Mouse (Mus musculus): ENCODE measurements around the gene Ptbp1.

Gene Ptbp1

DNA sequence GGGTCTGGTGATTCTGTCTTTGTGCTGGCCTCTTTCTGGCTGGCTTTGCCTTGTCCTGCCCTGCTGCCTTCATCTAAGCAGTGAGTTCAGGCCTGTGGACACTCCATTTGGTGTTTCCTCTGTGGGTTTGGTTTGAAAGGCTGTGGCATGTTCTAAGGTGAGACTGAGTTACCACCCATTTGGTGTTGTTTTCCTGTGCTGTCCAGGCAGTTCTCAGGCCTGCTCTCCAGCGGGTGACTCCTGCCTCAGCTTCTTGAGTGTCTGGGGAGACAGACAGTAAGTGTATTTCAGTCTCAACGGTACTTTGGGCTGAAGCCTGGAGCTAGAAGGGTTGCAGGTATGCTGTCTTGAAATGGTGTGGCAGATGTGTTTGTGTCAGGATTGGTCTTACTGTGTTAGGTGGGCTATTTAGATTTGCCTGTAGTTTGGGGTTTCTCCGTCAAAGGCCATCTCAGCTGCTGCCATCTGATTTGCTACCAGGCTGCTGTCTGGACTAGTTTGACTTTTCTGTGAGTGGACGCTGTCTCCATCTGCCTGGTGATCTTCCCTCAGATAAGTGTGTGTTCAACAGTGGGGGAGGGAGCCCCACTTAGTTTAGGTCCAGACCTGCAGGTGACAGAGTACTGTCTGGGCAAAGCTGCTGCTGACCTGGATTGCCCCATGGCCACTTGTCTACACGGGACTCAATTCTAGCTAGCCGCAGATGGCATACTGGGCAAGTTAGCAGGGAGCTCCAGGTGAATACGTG, 2.7 kb downstream of the Ptbp1 start:
- CTCF ChIA-PET: interaction anchor here (0.5 kb wide), 1 partner anchor 101 kb away, joined by 3 read pairs; no protein-coding TSS in a partner anchor

DNA sequence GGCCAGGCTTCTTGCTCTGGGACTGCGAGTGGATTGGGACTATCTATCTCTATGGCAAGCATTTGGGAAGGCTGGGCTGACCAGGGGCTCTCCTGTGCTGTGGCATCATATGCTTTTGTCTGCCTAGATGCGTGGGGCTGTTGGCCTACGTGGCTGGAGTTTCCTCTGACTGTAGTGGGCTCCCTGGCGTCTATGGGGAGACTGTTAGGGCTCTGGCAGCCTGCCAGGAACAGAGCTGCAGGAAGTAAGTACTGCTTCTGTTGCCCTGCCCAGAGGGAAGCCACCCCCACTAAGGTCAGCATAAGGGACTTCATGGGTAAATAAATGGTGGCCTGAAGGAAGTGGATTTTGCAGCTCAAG, 3.2 kb downstream of the Ptbp1 start:
- CTCF ChIA-PET: no interaction called here

DNA sequence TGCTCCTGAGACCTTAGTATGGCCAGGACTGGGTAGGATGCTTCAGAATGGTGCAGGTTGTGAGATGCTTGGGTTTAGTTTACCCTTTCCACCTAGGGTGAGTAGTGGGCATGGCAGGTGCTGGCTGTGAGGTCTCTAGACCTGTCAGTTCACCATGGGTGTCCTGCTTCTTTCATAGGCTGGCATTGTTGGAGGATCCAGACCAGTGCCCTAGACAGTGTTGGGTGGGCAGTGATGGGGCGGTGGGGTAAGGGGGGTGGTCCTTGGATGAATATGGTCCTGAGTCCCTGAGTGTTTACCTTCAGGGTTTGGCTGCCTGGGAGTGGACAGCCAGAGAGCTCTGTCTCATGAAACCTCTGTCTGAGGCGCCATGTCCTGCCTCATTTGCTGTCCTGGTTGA, 3.7 kb downstream of the Ptbp1 start:
- CTCF ChIA-PET: no interaction called here

DNA sequence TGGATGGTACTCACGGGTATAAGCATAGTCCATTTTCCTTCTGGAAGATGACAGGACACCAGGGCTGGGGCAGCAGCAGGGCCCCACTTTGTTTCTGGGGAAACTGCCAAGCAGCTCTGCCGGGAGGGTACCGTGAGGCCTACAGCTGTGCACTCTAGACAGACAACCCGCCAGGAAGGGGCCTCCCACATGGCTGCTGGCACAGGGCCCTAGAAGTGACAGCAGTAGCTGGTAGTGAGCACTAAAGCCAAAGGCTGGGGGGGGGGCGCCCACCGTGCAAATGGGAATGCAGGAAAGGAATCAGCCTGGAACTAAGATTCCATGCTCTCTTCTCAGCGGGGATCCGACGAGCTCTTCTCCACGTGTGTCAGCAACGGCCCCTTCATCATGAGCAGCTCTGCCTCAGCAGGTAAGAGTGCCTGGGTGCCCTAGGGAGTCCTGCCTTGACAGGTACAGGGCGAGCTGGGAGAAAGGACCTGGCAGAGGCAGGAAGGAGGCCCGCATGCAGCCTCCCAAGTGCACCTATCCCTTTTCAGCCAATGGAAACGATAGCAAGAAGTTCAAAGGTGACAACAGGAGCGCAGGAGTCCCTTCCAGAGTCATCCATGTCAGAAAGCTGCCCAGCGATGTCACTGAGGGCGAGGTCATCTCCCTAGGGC, 4.3 kb downstream of the Ptbp1 start:
- CTCF ChIA-PET: interaction anchor here (0.6 kb wide), 1 partner anchor 25 kb away, joined by 3 read pairs; no protein-coding TSS in a partner anchor

DNA sequence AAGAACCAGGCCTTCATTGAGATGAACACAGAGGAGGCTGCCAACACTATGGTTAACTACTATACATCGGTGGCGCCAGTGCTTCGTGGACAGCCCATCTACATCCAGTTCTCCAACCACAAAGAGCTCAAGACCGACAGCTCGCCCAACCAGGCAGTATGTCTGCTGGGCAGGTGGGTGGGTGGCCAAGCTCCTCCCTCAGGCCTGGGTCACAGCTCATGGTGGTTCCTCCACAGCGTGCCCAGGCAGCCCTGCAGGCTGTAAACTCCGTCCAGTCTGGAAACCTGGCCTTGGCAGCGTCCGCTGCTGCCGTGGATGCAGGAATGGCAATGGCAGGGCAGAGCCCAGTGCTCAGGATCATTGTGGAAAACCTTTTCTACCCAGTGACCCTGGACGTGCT, 4.9 kb downstream of the Ptbp1 start:
- CTCF ChIA-PET: interaction anchor here (0.6 kb wide), 1 partner anchor 25 kb away, joined by 3 read pairs; no protein-coding TSS in a partner anchor

DNA sequence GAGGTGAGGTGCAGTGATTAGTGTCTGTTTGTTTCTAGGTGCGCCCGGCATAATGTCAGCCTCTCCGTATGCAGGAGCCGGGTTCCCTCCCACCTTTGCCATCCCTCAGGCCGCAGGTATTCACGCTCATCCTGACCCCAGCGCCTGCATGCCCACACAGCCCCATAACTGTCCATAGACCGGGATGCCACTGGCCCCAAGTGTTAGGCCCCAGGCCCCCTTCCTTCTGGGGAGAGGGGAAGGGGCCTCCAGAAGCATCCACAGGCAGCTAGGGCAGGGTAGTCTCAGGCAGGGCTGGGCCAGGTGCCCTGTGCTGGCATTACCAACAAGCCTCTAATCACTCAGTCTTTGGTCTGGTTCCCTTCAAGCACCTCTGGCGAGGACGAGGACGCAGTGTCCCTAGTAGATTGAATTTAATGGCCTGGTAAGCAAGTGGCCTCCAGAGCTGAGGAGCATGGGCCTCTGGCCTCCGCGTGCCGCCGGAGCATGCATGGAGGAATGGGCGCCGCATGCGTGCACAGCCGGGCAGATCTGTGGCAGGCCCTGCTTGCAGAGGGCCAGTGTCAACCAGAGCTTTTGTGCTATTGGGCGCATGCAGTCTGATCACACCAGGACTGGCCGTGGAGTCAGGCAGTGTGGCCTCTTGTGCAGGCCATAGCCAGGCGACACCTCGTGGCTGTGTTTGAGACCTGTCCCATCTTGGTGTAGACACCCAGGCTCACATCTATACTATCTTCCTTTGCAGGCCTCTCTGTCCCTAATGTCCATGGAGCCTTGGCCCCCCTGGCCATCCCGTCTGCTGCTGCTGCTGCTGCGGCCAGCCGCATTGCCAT, 6.1 kb downstream of the Ptbp1 start:
- CTCF ChIA-PET: interaction anchor here (0.8 kb wide), 1 partner anchor 13 kb away, joined by 3 read pairs; no protein-coding TSS in a partner anchor

DNA sequence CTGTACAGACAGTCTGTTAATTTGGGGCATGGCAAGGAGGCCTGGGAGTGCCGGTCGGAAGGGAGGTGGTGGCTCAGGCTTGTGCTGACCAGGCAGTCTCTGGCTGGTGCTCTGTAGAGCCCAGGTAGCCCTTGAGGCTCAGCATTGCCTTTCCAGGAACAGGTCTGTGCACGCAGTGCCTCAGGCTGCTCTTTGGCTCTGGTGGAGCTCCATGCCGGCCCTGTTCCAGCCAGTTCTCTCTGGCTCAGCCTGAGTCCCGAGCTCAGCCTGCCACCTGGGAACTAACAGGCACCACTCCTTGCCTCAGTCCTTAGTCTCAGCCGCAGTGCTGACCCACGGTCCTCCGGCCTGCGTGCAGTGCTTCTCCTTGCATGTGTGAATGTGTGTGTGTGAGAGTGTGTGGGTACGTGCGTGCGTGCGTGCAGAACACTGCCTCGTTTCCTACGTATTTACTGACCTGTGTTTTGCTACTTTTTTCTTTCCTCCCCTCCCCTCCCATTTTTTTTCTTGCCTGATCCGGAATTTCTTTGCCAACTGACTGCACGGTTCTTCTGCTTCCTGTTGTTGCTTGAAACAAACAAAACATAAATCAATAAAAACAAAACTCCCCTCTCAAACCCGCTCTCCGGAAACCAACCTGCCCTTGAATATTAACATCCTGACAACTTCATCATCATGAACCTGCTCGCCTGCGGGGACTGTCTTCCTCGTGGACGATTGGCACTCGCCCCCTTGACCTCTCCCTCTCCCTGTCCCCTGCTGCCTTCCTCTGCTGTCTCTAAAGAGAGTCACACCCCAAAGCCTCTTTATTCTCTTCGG, 7.2 kb downstream of the Ptbp1 start:
- CTCF ChIA-PET: interaction anchor here (1.1 kb wide), 1 partner anchor 191 kb away, joined by 3 read pairs; no protein-coding TSS in a partner anchor

DNA sequence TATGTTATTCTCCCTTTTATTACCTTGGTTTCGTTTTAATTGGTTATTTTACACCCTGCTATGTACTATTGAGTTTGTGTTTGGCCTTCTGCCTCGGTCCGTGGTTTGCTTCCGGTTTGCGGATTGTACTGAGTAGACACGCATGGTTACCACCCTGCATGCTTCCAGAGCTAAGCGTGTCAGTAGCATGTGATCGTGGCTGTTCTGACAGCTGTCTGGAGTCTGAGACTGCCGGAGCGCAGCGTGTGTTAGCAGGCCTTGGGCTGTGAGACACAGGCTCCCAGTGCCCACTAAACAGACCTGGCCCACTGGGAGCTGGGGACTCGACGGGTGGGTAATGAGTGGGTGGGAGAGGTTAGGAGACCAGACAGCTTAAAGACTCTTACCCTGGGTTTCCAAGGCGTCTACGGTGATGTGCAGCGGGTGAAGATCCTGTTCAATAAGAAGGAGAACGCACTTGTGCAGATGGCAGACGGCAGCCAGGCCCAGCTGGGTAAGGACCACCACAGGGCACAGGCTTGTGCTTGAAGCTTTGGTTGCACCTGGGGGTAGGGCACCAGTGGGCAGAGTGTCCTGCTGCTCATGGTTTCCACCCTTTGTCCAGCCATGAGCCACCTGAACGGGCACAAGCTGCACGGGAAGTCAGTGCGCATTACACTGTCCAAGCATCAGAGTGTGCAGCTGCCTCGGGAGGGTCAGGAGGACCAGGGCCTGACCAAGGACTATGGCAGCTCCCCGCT, 8.0 kb downstream of the Ptbp1 start:
- CTCF ChIA-PET: interaction anchor here (1.1 kb wide), 1 partner anchor 191 kb away, joined by 3 read pairs; no protein-coding TSS in a partner anchor

DNA sequence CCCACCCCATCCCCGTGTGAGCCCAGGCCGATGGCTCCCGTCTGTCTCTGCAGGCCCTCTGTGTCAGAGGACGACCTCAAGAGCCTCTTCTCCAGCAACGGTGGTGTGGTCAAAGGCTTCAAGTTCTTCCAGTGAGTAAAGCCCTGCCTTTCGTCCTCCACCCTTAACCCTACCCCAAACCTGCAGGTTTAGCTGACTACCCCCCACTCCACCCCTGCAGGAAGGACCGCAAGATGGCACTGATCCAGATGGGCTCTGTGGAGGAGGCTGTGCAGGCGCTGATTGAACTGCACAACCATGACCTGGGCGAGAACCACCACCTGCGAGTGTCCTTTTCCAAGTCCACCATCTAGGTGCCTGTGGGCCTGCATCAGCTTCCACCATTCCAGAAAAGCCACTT, 8.7 kb downstream of the Ptbp1 start:
- CTCF ChIA-PET: interaction anchor here (0.6 kb wide), 1 partner anchor 11 kb away, joined by 3 read pairs; no protein-coding TSS in a partner anchor

DNA sequence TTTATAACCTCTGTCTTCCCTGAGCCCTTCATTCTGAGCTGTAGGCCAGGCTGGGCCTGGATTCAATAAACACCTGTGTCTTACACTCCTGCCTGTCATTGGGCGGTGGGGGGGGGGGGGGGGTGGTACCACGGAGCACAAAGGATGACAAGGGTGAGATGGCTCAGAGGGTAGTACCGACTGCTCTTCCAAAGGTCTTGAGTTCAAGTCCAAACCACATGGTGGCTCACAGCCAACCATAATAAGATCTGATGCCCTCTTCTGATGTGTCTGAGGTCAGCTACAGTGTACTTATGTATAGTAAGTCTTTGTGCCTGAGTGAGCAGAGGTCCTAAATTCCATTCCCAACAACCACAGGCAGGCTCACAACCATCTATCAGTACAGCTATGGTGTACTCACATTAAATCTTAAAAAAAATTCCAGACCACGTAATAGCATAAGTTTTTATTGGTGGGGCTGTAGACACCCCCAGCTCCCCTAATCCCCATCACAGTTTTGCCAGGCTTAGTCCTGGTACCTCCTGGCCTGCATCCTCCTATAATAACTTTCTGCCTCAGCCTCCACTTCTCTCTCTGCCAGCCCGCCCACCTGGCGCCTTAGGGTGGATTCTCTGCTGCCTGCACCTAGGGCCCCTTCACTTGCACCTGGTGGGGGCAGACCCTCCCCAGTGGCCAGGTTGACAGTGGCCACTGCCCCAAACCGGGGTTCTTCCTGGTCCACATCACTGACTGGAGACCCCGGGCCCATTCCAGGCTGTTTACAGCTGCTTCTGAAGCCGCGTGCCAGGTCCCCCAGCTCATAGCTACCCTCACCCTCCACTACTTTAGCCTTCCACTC, 10.3 kb downstream of the Ptbp1 start:
- CTCF ChIA-PET: interaction anchor here (0.6 kb wide), 1 partner anchor 66 kb away, joined by 3 read pairs; no protein-coding TSS in a partner anchor

DNA sequence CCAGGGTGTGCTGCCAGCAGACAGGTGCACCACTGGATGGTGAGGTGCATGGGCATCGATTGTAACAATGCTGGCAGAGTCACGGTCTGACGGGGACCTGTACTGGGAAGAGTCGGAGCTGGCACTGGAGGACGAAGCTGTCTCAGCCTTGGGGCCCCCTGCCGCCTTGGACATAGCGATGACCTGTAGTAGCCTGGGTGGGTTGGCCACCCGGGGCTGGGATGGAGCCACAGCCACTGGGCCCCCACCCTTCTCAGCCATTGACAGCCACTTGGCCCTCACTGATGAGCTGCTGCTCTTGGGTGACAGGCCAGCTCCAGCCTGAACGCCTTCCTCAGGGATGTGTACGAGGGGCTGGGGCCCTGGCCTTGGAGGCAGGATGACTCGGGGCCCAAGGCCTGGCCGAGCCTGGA, 11.0 kb downstream of the Ptbp1 start:
- CTCF ChIA-PET: interaction anchor here (0.6 kb wide), 1 partner anchor 49 kb away, joined by 3 read pairs; no protein-coding TSS in a partner anchor

DNA sequence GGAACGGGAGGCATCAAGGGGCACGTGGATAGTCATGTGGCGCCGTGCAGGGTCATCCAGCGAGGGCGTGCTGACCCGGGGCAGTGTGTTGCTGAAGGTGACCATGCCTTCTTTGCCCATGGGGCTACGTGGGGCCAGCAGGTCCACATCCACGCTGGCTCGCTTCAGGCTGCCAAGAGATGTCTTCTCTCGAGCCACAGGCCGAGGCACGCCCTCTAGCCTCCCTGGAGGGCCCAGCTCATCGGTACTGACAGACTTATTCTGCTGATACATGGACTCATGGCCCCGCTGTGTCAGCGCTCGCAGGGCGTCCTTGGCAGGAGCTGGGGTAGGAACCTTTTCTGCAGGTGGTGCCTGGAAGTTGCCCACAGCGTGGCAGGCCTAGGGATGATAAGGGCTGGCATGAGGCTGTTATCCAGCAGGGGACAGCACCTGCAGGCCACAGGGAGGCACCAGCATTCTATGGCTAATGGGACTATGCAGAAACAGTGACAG, 11.6 kb downstream of the Ptbp1 start:
- CTCF ChIA-PET: interaction anchor here (0.6 kb wide), 1 partner anchor 48 kb away, joined by 3 read pairs; no protein-coding TSS in a partner anchor

DNA sequence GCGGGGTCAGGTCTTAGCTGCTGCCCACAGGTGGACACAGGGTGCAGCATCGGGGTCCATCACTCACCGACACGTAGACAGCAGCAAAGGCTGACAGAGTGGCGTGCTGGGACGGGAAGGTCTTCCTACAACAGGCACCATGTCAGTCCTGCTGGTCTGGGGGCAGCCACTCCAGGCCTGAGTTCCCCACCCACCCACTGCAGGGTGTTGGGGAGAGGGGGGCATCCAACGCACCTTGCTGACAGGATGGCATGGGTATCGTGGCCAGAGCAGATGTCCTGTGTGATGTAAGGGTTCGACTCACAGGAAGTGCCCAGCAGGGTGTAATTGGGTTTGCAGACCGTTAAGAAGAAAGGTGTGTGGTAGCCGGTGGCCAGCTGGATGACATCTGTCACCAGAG, 12.4 kb downstream of the Ptbp1 start:
- CTCF ChIA-PET: no interaction called here

DNA sequence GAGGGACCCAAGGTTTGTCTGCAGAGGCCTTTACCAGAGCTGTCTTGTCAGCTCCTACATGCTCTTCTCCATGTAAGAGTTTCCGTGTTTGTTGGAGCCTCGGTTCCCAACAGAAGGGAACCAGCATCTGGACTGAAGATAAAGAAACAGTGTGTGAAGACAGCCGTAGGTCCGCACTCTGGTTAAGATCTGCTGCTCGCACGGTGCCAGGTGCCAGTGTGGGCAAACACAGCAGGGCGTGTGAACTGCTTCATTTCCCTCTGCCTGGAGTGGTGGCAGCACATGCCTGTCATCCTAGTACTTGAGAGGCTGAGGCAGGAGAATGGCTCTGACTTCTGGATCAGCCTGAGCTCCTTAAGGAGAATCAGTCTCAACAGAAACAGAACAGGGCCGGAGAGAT, 17.6 kb downstream of the Ptbp1 start:
- CTCF ChIA-PET: interaction anchor here (0.6 kb wide), 1 partner anchor 38 kb away, joined by 3 read pairs; no protein-coding TSS in a partner anchor

DNA sequence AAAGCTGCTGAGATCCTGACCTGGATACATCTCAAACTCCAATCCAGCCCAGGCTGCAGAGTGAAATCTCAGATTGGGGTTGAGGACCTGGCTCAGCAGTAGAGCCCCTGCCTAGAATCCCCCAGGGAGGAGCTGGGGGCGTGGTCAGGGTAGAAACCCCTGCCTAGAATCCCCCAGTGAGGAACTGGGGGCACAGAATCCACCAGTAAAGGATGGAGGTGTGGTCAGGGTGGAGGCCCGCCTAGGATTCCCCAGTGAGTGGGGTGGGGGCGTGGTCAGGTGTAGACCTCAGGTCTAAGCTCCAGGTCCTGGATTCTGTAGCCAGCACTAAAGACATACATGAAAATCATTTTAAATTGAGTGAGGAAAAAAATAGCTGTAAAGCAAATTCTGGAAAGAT, 18.6 kb downstream of the Ptbp1 start:
- CTCF ChIA-PET: interaction anchor here (0.6 to 1.1 kb wide), 2 partner anchors 13 to 1561 kb away, joined by 3 to 5 read pairs; no protein-coding TSS in a partner anchor

DNA sequence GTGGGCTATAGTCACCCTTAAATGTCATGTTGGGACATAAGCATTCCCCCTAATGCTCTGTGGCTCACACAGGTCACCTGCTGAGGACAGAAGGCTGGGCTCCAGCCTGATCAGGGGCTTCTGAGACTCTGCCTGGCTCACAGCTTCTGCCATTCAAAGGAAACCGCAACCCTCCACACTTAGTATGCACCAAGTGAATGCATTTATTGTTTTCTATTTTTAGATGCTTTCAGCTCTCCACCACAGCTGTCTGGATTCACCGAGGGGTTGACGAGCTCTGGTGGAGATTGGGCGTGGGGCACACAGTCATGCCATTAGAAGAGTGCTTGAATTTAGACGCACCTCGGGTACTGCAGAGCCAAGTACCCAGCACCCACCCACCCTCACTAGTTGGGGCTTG, 19.1 kb downstream of the Ptbp1 start:
- CTCF ChIA-PET: interaction anchor here (0.6 to 1.1 kb wide), 4 partner anchors 10 to 64 kb away, joined by 3 to 4 read pairs (median 3); no protein-coding TSS in a partner anchor

DNA sequence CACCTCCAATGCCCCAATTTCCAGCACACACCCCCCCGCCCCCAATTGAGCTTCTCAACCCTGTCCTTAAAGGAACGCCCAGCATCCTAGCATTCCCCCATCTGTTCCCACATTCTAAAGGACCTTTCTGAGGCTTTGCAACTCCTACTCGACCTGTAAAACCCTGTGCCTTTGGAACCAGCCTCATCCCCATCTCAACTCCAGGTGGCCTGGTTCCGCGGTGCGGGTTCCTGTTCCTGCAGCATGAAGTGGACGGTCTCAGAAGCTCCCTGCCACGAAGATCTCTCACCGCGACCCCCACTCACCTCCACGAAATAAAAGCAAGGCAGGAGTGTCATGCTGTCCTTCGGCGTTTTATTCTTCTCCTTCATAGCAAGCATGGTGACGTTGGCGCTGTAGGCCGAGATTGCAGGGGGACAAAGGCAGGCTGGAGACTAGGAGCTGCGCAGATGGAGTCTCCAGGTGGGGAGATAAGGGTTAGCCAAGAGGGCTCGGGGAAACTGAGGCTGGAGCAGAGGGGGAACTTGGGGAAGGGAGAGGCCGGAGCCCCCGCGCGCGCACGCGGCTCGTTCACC, 19.6 kb downstream of the Ptbp1 start:
- CTCF ChIA-PET: interaction anchor here (0.6 to 1.1 kb wide), 4 partner anchors 11 to 64 kb away, joined by 3 to 4 read pairs (median 3); no protein-coding TSS in a partner anchor

DNA sequence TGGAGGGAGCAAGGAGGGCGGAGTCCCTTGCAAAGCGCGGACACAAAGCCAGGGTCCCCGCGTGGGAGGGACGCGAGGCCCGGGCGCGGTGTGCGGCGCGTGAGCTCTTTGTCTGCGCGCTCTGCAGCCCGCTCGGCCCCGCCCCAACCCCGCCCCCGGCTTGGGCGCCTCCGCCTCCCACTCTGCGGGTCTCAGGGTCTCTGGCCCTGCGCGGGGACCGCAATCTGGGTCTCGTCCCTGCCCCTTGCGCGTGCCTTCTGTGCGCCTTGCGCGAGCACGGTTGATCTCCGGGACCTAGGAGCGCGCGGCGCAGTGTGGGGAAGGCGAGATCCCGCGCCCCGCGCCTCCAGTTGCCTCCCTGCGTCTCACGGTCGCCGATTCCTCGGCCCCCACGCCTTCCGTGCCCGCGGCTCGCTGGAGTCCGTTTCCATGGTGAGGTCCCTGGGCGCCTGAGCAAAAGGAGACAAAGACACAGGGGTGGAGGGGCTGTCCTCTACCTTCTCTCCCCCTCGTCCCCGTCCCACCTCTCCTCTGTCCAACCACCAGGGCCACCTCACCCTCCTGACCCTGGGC, 20.1 kb downstream of the Ptbp1 start, which contains the start of the genes Prtn3 and Plppr3:
TSS of gene Prtn3 (plus strand) at position 187 of the 573 bp plus-strand sequence.
TSS of gene Plppr3 (minus strand) at position 345 of the 573 bp plus-strand sequence.
- CTCF ChIA-PET: interaction anchor here (0.8 kb wide), 1 partner anchor 65 kb away, joined by 4 read pairs; no protein-coding TSS in a partner anchor

Measured in spleen, embryonic (tissue).